Mouse (Mus musculus) adrenal gland, postnatal 4 days (tissue): ENCODE results near the gene Alppl2. TPM values are rescaled to one million over a fixed set of nuclear protein-coding genes. Genes with fewer than 3 reads are reported as not detected.

Source experiments
- DNase-seq, 2 experiments: peaks; one replicate each; pipeline ENCODE4 v3.0.0; 2021 to 2022; ENCODE audit warnings: low spot score in 2 of 2, mixed read lengths in 2 of 2
- total RNA-seq, 2 experiments: library from RNA; stranded (reverse); gene quantifications; 2 replicates each; pipeline ENCODE4 v1.2.3; 2021

The Alppl2 gene
- total RNA-seq, 2 experiments from 2014 or later = not detected

- no peak for DNase-seq
Observed at GRCm38 (mm10) chr1:87051369-87051768, 38.4 kb downstream of the Alppl2 start.

DNA sequence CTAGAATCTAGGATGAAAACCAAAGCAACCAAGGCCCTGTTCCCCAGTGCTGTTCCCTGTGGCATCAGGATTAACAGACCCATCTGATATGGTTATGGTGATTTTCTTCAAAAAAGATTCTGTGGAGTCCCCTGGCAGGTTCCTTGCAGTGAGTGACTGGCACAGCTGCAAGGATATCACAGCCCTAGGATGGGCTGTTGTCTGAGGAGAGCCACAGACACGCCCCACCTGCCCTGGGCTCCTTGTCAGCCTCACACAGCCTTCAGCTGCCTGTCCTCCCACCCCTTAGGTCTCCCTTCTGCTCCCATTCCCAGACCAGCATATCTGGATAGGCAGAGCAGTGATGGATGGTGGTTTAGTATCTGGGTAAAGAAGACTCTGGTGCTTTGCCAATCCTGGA, 39.0 kb downstream of the Alppl2 start:
- no peak for DNase-seq

DNA sequence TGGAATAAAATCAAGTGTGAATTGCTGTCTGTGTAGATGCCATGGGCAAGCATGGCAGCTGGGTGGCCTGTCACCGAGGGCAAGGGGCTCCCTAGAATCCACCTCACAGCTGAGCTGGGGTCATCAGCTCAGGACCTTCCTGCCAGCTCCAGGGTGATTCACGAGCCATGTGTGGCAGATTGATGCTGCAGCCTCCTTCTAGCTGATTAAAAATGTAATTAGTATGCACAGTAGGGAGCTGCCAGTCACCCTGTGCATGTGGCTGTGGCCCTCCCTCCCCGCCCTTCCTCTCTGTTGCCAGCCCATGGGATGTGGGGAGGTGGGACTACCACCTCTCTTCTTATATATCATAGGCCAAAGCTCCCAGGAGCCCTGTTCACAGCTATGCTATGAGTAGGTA, 39.7 kb downstream of the Alppl2 start:
- DNase-seq = no peak

- peak; percentile 38 to 49 for DNase-seq
Observed at GRCm38 (mm10) chr1:87041814-87042438, 47.8 kb downstream of the Alppl2 start.

DNA sequence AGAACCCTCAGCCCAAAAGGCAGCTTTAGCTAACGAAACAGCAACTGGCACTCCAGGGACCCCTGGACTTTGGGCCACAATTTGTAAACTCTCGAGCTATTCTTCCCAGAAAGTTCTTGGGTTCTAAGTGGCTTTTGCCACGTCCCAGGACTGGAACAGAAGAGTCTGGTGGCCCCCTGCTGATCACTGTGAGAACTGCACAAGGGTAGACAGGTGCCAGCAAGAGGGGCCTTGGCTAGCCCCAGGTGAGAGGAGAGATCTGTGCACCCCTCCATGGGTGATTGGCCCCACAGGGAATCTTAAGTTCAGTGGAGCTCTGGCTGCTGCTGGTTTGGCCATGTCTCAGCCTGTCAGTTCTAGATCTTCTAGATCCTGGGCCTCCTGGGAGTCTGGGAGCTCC, 48.6 kb downstream of the Alppl2 start:
- DNase-seq = peak; percentile 34 to 43

GRCm38 (mm10) chr1:87038477-87039070, 51.2 kb downstream of the Alppl2 start:
- no peak for DNase-seq

Other genes starting within 250 kb of the Alppl2 start
- gene Alpi, start 11.7 kb upstream of the Alppl2 start, total RNA-seq = not detected
- gene Akp3, start 35.0 kb upstream of the Alppl2 start, total RNA-seq = not detected
- gene Ecel1, start 66.6 kb upstream of the Alppl2 start, total RNA-seq = 10 to 100 TPM in 1 of 2 experiments, 1 to 10 TPM in 1; 6.9 to 15.1 TPM
- gene Prss56, start 93.4 kb upstream of the Alppl2 start, total RNA-seq = not detected
- under 1 TPM; 0.20 to 0.54 TPM for gene Chrnd, start 100.7 kb upstream of the Alppl2 start, total RNA-seq
- under 1 TPM in 1 of 2 experiments, not detected in 1; 0.34 TPM for gene Chrng, start 114.7 kb upstream of the Alppl2 start, total RNA-seq
- gene Eif4e2, start 124.0 kb upstream of the Alppl2 start, total RNA-seq = 100 to 1,000 TPM; 107 to 109 TPM
- gene Efhd1, start 174.4 kb upstream of the Alppl2 start, total RNA-seq = 100 to 1,000 TPM; 201 to 207 TPM
- 10 to 100 TPM; 73.9 to 84.0 TPM for gene Gigyf2, start 237.1 kb upstream of the Alppl2 start, total RNA-seq